Mouse (Mus musculus) spleen, adult 2 months (tissue): ENCODE measurements around the gene Best2. TPM values are rescaled to one million over a fixed set of nuclear protein-coding genes. Genes with fewer than 3 reads are reported as not detected.

ENCODE experiments used
- DNase-seq, 2 experiments: peaks; one replicate each; pipeline versions ENCODE4 v3.0.0 to v3.0.0-alpha.2; 2012 to 2021; ENCODE audit warnings: low spot score in 2 of 2, low read depth in 1 of 2
- H3K27ac ChIP-seq: fragments of 200-500 bp; 2 replicates; pipeline ENCODE4 v1.5.1; 2012; ENCODE audit warnings: low read length, inconsistent platforms; ENCODE audit not compliant: insufficient read depth
- H3K27me3 ChIP-seq: fragments of 200-500 bp; 2 replicates; pipeline ENCODE4 v1.6.1; 2012; ENCODE audit warnings: mild to moderate bottlenecking, moderate library complexity, low read length, inconsistent platforms; ENCODE audit not compliant: control insufficient read depth, insufficient read depth
- H3K36me3 ChIP-seq: fragments of 200-500 bp; 2 replicates; pipeline ENCODE4 v1.6.1; 2012; ENCODE audit warnings: mild to moderate bottlenecking, low read length, inconsistent platforms; ENCODE audit not compliant: control insufficient read depth, insufficient read depth
- H3K4me1 ChIP-seq: fragments of 200-500 bp; 2 replicates; pipeline ENCODE4 v1.6.1; 2011; ENCODE audit warnings: inconsistent platforms; ENCODE audit not compliant: control insufficient read depth, insufficient read depth, insufficient read length
- H3K4me3 ChIP-seq: fragments of 200-500 bp; 2 replicates; pipeline ENCODE4 v1.5.1; 2011; ENCODE audit warnings: mild to moderate bottlenecking, inconsistent platforms; ENCODE audit not compliant: insufficient read depth, insufficient read length; ENCODE audit errors: extremely low read depth
- CTCF ChIP-seq: fragments of 200-500 bp; IDR thresholded peaks from 2 replicates; pipeline ENCODE4 v1.5.1; 2011; ENCODE audit warnings: mild to moderate bottlenecking, inconsistent platforms; ENCODE audit not compliant: insufficient read depth, insufficient read length, insufficient replicate concordance; ENCODE audit errors: extremely low read depth
- POLR2A ChIP-seq: fragments of 200-500 bp; IDR thresholded peaks from 2 replicates; pipeline ENCODE4 v1.6.1; 2011; ENCODE audit warnings: low read depth, low read length, inconsistent platforms
- WGBS: fragments of 180-500 bp; shearing (Covaris S2); methylation state at CpG from one replicate; pipeline ENCODE4 v1.1.7; 2018; 5-methylcytosine and 5-hydroxymethylcytosine counted together
- polyA plus RNA-seq: library from polyadenylated mRNA; depleted of rRNA; stranded (reverse); fragments of >200 nt; gene quantifications from 2 replicates; pipeline ENCODE4 v1.2.3, GENCODE M21; 2012

Gene Best2
- polyA plus RNA-seq, 1 experiment, result not detected

DNA sequence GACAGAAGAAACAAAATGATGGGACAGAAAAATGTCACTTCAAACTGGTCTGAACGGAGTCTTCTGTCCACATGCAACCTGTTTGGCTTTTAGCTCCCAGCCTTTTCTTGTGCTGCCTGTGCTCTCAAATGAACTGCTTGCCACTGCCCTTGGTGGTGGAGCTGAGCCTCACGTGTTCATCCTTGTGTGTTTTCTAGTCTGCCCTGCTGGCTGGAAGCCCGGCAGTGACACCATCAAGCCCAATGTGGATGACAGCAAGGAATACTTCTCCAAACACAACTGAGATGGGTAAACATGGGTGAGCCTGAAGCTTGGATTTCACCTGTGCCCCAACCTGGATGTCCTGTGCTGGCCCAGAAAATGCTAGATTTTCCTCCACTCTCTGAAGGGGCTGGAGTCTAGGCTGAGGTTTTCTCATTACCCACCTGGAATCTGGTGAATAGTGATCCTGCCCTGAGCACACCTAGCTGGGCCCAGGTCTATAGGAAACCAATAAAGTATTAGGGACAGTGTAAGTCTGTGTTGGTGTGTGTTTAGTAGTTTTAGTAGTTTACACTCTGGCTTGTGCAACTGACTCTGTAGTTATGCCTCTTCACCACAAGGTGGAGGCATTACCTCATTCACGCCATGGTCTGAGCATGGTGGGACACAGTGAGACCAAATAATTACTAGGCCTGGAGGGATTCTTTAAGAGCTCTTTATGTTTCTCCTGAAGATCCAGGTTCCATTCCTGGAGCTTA lies 40.4 kb downstream of the Best2 start:
- H3K27me3 ChIP-seq, result no peaks in the 10 kb centered on the region
- 71% methylated on average over 4 of the region's 4 CpGs for WGBS
- peaks cover 5% of the 10 kb centered on the region; the same call in 1 of the 2 replicates for H3K4me1 ChIP-seq
- peak in 1 of 2 experiments; percentile 51 for DNase-seq
- no peaks in the 10 kb centered on the region for H3K36me3 ChIP-seq
- H3K27ac ChIP-seq, result no peak overlapping the region
- TF ChIP-seq CTCF (peak; percentile 90; the same call in 1 of the 2 replicates), POLR2A (no peak)
- H3K4me3 ChIP-seq, result no peak overlapping the region

DNA sequence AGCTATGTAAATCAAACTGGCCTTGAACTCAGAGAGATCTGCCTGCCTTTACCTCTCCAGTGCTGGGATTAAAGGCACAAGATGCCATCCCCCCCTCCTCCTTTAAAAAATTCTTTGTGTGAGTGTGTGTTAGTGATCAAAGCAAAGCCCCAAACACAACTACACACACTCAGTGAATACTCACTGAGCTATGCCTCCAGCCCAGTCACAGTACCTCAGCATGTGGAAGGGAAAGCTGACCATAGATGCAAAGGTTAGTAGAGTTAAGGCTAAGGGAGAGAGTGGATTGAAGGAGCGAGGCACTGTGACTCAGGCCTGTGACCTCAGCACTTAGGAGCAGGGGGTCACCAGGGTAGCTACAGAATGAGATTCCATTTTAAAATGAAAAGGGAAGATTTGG lies 41.3 kb downstream of the Best2 start:
- no peak for DNase-seq
- WGBS, result 98% methylated on average over 1 of the region's 1 CpGs
- Histone ChIP-seq H3K4me1 (peaks cover 10% of the 10 kb centered on the region; the same call in 1 of the 2 replicates), H3K36me3 (no peaks in the 10 kb centered on the region), H3K4me3 (no peak overlapping the region), H3K27me3 (no peaks in the 10 kb centered on the region), H3K27ac (no peak overlapping the region)
- TF ChIP-seq POLR2A, result no peak
- TF ChIP-seq CTCF, result no peak

DNA sequence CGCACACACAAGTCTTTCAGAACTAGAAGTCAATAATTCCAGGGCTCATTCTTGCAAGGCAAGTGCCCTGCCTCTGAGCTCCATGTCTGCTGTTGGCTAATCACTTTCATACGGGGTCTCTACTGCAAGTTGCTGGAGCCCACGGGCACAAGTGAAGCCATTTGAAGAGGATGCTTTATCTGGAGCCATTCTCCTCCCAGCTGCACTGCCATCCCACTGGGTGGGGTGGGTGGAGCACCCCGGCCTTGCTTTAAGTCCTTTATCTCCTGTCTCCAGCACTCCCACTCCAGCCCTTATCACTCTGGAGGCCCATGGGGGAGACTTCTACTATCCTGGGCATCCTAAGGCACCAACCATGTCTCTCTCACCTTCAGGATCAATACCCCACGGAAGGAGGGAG lies 43.4 kb downstream of the Best2 start:
- 79% methylated on average over 5 of the region's 5 CpGs for WGBS
- no peak overlapping the region; the same call in 1 of the 2 replicates for H3K27ac ChIP-seq
- no peaks in the 10 kb centered on the region for H3K36me3 ChIP-seq
- no peak for DNase-seq
- no peaks in the 10 kb centered on the region for H3K27me3 ChIP-seq
- TF ChIP-seq POLR2A, result no peak
- no peak for TF ChIP-seq CTCF
- peaks cover 17% of the 10 kb centered on the region; the same call in 1 of the 2 replicates for H3K4me1 ChIP-seq
- H3K4me3 ChIP-seq, result no peak overlapping the region

DNA sequence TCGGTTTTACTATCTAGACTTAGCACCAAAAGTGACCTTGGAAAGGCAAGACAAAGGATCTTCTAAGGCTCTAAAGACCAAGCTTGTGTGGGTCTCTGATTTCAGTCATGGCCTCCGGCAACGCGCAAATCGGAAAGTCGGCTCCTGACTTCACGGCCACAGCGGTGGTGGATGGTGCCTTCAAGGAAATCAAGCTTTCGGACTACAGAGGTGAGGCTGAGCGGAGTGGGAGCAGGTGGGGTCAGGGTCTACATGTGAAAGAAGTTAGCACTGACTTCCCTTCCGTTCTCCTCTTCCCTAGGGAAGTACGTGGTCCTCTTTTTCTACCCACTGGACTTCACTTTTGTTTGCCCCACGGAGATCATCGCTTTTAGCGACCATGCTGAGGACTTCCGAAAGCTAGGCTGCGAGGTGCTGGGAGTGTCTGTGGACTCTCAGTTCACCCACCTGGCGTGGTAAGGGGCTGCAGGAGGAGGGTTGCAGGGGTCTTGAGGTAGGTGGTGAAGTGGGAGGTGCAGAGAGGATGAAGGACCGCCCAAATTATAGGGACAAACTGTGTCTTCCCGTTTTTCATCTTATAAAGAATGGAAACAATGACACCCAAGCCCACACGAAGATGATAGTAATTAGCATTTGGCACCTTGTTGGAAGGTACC lies 44.1 kb downstream of the Best2 start:
- peaks cover 19% of the 10 kb centered on the region; the same call in 1 of the 2 replicates for H3K4me1 ChIP-seq

DNA sequence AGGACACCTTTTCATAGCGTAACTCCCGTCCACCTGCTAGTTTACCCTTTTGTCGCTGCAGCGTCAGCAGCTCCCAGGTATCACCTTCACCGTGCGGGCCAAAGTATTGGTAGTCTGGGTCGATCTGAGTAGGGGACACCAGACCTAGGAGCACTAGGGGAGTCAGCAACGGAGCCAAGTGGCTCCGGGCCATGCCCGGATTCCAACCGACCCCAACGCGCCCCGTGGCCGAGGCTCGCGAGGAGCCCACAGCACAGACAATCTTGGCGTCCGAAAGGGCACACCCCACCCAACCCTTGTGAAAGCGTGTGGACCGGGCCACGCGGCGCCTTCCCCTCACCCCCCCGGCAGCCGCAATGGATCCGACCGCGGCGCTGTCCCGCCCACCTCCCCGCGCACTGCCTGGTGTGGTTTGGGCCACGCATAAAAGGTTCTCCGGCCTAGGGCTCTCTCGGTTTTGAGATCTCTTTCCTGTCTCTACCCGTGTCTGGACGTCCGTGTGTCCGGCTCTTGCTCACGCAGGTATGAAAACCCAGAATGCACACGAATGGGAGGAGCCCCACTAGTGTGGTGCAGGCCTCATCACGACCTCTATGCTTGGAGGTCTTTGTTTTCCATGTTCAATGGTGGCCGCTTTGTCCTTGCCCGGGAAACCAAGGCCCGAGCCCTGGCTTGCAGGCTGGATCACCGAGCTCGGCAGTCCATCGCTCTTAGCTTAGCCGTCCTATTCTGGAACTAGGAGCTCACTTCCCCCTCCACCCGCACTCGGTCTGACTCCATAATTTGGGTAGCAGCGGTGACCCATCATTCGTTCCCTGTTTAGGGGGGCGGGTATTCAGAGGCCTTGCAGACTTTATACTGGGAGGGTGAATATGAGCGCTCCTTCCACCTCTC lies 44.8 kb downstream of the Best2 start, which contains the start of the genes Gm49661, Prdx2 and Rnaseh2a:
Gm49661 (minus strand) TSS at position 193 of the 894 bp plus-strand sequence.
Prdx2 (plus strand) TSS at position 347 of the 894 bp plus-strand sequence.
Rnaseh2a (minus strand) TSS at position 527 of the 894 bp plus-strand sequence.
- peak in 1 of 2 experiments; percentile 49 for DNase-seq
- Histone ChIP-seq H3K27me3 (no peaks in the 10 kb centered on the region), H3K36me3 (no peaks in the 10 kb centered on the region), H3K27ac (peak within 1 kb of the TSS; percentile 77), H3K4me1 (peaks cover 23% of the 10 kb centered on the region; the same call in 1 of the 2 replicates), H3K4me3 (peak within 1 kb of the TSS; percentile 79)
- TF ChIP-seq POLR2A, result peak; percentile 38
- no peak for TF ChIP-seq CTCF
- under 1% methylated on average over 56 of the region's 56 CpGs for WGBS

More for the DNA sequence above, 44.1 kb downstream of the Best2 start:
- Histone ChIP-seq H3K4me3 (peak overlapping the region; percentile 79), H3K27ac (peak overlapping the region; percentile 14; the same call in 1 of the 2 replicates), H3K36me3 (no peaks in the 10 kb centered on the region), H3K27me3 (no peaks in the 10 kb centered on the region)
- TF ChIP-seq POLR2A, result no peak
- TF ChIP-seq CTCF, result no peak
- no peak for DNase-seq
- 17% methylated on average over 21 of the region's 21 CpGs for WGBS

DNA sequence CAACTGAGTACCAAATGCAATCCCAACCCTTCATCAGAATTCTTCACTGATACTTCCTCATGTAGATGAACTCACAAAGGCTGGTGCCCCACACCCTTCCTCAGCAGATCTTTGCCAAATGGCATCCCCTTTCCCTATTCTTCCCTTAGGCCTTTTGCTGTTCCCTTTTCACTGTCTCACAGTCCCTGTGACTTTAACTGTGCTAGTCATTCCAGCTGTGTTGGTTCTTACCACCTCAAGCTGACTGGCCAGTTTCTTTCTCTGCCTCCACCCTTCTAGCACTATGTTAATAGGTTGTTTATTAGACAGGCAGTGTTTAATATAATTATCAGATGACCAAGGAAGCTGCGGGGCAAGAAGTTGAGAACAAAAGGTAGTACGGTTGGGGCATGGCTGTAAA lies 45.7 kb downstream of the Best2 start:
- TF ChIP-seq POLR2A (no peak), CTCF (no peak)
- Histone ChIP-seq H3K4me1 (peaks cover 23% of the 10 kb centered on the region; the same call in 1 of the 2 replicates), H3K4me3 (no peak overlapping the region), H3K36me3 (no peaks in the 10 kb centered on the region), H3K27me3 (no peaks in the 10 kb centered on the region), H3K27ac (peak overlapping the region; percentile 75; the same call in 1 of the 2 replicates)
- no peak for DNase-seq
- 15% methylated on average over 2 of the region's 2 CpGs for WGBS
